Mouse (Mus musculus) liver, embryonic 11.5 days (tissue): ENCODE data around the gene Nol9. TPM values are rescaled to one million over a fixed set of nuclear protein-coding genes. Genes with fewer than 3 reads are reported as not detected.

Experiments used
- ATAC-seq: fragments of 200-750 bp; cut with Nextera tagmentation; replicated peaks from 2 replicates; pipeline ENCODE4 v1.8.0; 2017; ENCODE audit warnings: moderate number of reproducible peaks, mild to moderate bottlenecking, moderate TSS enrichment, moderate library complexity; ENCODE audit not compliant: low FRiP score
- DNase-seq: peaks from one replicate; pipeline ENCODE4 v3.0.0-alpha.2; 2017; ENCODE audit warnings: low spot score
- H3K27ac ChIP-seq: fragments of 300-500 bp; sonication (generic); 2 replicates; pipeline ENCODE4 v1.5.1; 2014; ENCODE audit warnings: mild to moderate bottlenecking, low read depth, low read length, control low read depth
- H3K27me3 ChIP-seq: fragments of 300-500 bp; sonication (generic); replicated peaks from 2 replicates; pipeline ENCODE4 v1.6.1; 2014; ENCODE audit warnings: low read length, mixed read lengths; ENCODE audit not compliant: control insufficient read depth, insufficient read depth
- H3K36me3 ChIP-seq: fragments of 300-500 bp; sonication (generic); 2 replicates; pipeline ENCODE4 v1.6.1; 2014; ENCODE audit warnings: mild to moderate bottlenecking, low read length, moderate library complexity, mixed read lengths; ENCODE audit not compliant: control insufficient read depth, insufficient read depth
- H3K4me1 ChIP-seq: fragments of 300-500 bp; sonication (generic); replicated peaks from 2 replicates; pipeline ENCODE4 v1.6.1; 2014; ENCODE audit warnings: low read length, mixed read lengths; ENCODE audit not compliant: control insufficient read depth, insufficient read depth
- H3K4me2 ChIP-seq: fragments of 300-500 bp; sonication (generic); 2 replicates; pipeline ENCODE4 v1.6.1; 2014; ENCODE audit warnings: mild to moderate bottlenecking, control low read depth, moderate library complexity
- H3K4me3 ChIP-seq: fragments of 300-500 bp; sonication (generic); 2 replicates; pipeline ENCODE4 v1.5.1; 2014; ENCODE audit warnings: low read depth, low read length, control low read depth
- H3K9ac ChIP-seq: fragments of 300-500 bp; sonication (generic); 2 replicates; pipeline ENCODE4 v1.6.1; 2014; ENCODE audit warnings: low read depth, low read length, control low read depth
- H3K9me3 ChIP-seq: fragments of 300-500 bp; sonication (generic); 2 replicates; pipeline ENCODE4 v1.6.1; 2016; ENCODE audit warnings: low read length, inconsistent platforms, mixed read lengths; ENCODE audit not compliant: control insufficient read depth
- WGBS: fragments of 180-500 bp; shearing (Covaris S2); extraction: QIAGEN DNeasy Blood & Tissue Kit; methylation state at CpG from one replicate; pipeline ENCODE4 v1.1.7; 2014; 5-methylcytosine and 5-hydroxymethylcytosine counted together
- polyA plus RNA-seq: library from polyadenylated mRNA; unstranded; fragments of >200 nt; fragmentation: Nextera tagmentation; extraction: Ambion mirVana; gene quantifications from 2 replicates; pipeline ENCODE4 v1.2.1, GENCODE M21; 2014

Gene Nol9
- polyA plus RNA-seq, 1 experiment from 2014 or later = 53.3 TPM

DNA sequence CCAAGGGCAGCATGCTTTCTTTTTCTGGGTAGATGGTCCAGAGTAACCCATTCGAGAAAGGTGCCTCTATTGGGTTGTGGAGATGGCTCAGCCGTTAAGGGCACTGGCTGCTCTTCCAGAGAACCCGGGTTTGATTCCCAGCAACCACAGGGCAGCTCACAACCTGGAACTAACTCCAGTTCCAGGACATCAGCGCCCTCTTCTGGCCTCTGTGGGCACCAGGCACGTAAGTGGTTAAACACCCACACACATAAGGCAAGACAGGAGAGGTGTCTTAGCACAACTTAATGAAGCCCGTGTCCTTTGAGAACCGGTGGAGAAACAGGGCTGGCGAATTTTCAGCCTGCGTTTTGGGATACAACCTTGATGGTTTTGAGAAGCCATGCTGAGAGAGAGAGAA lies 35.4 kb downstream of the Nol9 start:
- no peaks in the 10 kb centered on the region for H3K9me3 ChIP-seq
- no peak for ATAC-seq
- 83% methylated on average over 9 of the region's 9 CpGs for WGBS
- no peaks in the 10 kb centered on the region for H3K36me3 ChIP-seq
- H3K4me2 ChIP-seq = no peak overlapping the region
- no peak overlapping the region for H3K4me3 ChIP-seq
- H3K27ac ChIP-seq = no peak overlapping the region
- no peaks in the 10 kb centered on the region; the same call in 1 of the 2 replicates for H3K4me1 ChIP-seq
- DNase-seq = no peak
- H3K27me3 ChIP-seq = no peaks in the 10 kb centered on the region
- H3K9ac ChIP-seq = no peak overlapping the region

- H3K4me2 ChIP-seq = no peak overlapping the region
- DNase-seq = no peak
- no peaks in the 10 kb centered on the region for H3K36me3 ChIP-seq
- no peaks in the 10 kb centered on the region for H3K27me3 ChIP-seq
- WGBS = 84% methylated on average over 9 of the region's 9 CpGs
- no peak overlapping the region for H3K9ac ChIP-seq
- H3K4me1 ChIP-seq = no peaks in the 10 kb centered on the region
- H3K9me3 ChIP-seq = no peaks in the 10 kb centered on the region
- no peak overlapping the region for H3K4me3 ChIP-seq
- no peak for ATAC-seq
- H3K27ac ChIP-seq = no peak overlapping the region
Observed at GRCm38 (mm10) chr4:152077191-152077590, 38.1 kb downstream of the Nol9 start.

DNA sequence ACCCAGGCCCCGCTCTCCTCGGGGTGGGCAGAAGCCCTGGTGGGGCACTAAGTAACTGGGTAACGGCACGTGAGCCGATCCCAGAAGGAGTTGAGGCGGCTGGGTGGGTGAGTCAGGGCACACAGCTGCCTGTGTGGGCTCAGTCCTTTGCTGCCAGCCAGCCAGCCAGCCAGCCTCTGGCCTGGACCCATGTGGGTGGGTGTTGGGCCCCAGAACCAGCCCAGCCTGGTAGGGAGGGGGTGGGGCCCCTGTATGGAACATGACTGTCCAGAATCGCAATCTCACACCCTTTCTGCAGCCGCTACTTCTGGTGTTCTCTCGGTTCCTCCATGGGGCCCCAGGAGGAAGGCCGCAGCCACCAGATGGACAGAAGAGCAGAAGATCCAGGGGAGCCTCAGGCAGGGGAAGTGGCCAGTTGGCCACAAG lies 39.0 kb downstream of the Nol9 start:
- no peak overlapping the region for H3K4me3 ChIP-seq
- H3K27me3 ChIP-seq = no peaks in the 10 kb centered on the region
- WGBS = 71% methylated on average over 10 of the region's 10 CpGs
- H3K9me3 ChIP-seq = no peaks in the 10 kb centered on the region
- no peak overlapping the region for H3K4me2 ChIP-seq
- H3K36me3 ChIP-seq = no peaks in the 10 kb centered on the region
- ATAC-seq = no peak
- no peak overlapping the region for H3K27ac ChIP-seq
- DNase-seq = no peak
- no peaks in the 10 kb centered on the region for H3K4me1 ChIP-seq
- H3K9ac ChIP-seq = no peak overlapping the region

GRCm38 (mm10) chr4:152079261-152079660 lies 40.1 kb downstream of the Nol9 start:
- H3K27me3 ChIP-seq = no peaks in the 10 kb centered on the region
- no peaks in the 10 kb centered on the region for H3K4me1 ChIP-seq
- H3K4me3 ChIP-seq = no peak overlapping the region
- no peak overlapping the region for H3K4me2 ChIP-seq
- no peak overlapping the region for H3K27ac ChIP-seq
- 95% methylated on average over 3 of the region's 3 CpGs for WGBS
- no peak overlapping the region for H3K9ac ChIP-seq
- no peaks in the 10 kb centered on the region for H3K36me3 ChIP-seq
- DNase-seq (no peak), ATAC-seq (no peak)
- H3K9me3 ChIP-seq = no peaks in the 10 kb centered on the region

- no peak overlapping the region for H3K27ac ChIP-seq
- H3K36me3 ChIP-seq = no peaks in the 10 kb centered on the region
- no peak for ATAC-seq
- H3K9me3 ChIP-seq = no peaks in the 10 kb centered on the region
- H3K4me3 ChIP-seq = no peak overlapping the region
- H3K27me3 ChIP-seq = no peaks in the 10 kb centered on the region
- WGBS = 67% methylated on average over 7 of the region's 7 CpGs
- DNase-seq = no peak
- no peak overlapping the region for H3K9ac ChIP-seq
- H3K4me1 ChIP-seq = no peaks in the 10 kb centered on the region
- H3K4me2 ChIP-seq = no peak overlapping the region
Observed at GRCm38 (mm10) chr4:152079931-152080330, 40.8 kb downstream of the Nol9 start.

- H3K9ac ChIP-seq = no peak overlapping the region
- WGBS = 73% methylated on average over 7 of the region's 7 CpGs
- no peak for ATAC-seq
- no peaks in the 10 kb centered on the region for H3K36me3 ChIP-seq
- no peak overlapping the region for H3K27ac ChIP-seq
- no peaks in the 10 kb centered on the region for H3K27me3 ChIP-seq
- H3K4me3 ChIP-seq = no peak overlapping the region
- peaks cover 17% of the 10 kb centered on the region for H3K4me1 ChIP-seq
- DNase-seq = no peak
- no peaks in the 10 kb centered on the region for H3K9me3 ChIP-seq
- H3K4me2 ChIP-seq = no peak overlapping the region
Observed at GRCm38 (mm10) chr4:152083611-152084220, 44.6 kb downstream of the Nol9 start.

- Histone ChIP-seq H3K9ac (no peak overlapping the region), H3K4me2 (no peak overlapping the region), H3K36me3 (no peaks in the 10 kb centered on the region), H3K27me3 (no peaks in the 10 kb centered on the region), H3K4me3 (no peak overlapping the region), H3K27ac (no peak overlapping the region), H3K4me1 (peaks cover 17% of the 10 kb centered on the region), H3K9me3 (no peaks in the 10 kb centered on the region)
- no peak for ATAC-seq
- no peak for DNase-seq
- WGBS = 75% methylated on average over 7 of the region's 7 CpGs
Observed at GRCm38 (mm10) chr4:152084616-152085015, 45.5 kb downstream of the Nol9 start.

DNA sequence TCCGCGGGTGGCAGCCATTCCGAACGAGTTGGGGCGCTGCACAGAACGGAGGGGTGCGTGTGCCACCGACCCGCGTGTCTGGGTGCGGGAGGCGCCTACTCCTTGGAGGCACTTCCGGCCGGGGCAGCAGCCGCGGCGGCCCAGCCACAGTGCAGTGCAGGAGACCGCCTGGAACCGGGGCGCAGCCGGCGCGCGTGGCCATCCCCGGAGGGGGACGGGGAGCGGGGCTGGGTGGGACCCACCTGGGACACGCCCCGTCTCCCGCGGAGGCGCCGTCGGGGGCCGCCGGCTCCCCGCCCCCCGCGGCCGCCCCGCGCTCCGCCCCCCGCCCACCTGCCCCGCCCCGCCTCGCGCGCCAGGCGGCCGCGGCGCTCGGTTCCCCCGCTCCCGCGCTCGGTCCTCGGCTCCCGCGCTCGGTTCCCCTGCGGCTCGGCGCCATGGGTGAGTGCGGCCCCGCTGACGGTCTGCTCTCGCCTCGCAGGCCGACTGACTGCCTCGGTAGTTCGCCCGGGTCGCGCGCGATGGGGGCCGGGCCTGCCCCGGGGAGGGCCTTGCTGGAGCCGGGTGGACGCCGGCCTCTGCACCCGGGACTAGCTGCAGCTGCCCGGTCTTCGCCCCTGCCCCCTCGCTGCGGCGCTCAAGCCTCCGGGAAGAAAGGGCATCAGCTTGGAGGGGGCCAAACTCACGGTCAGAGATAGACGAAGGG lies 47.5 kb downstream of the Nol9 start:
- Histone ChIP-seq H3K9ac (peak overlapping the region; percentile 83), H3K27ac (no peak overlapping the region; the same call in 1 of the 2 replicates), H3K36me3 (no peaks in the 10 kb centered on the region), H3K4me3 (peak overlapping the region; percentile 78), H3K9me3 (no peaks in the 10 kb centered on the region), H3K4me1 (peaks cover 21% of the 10 kb centered on the region), H3K27me3 (no peaks in the 10 kb centered on the region), H3K4me2 (peak overlapping the region; percentile 92)
- ATAC-seq (peak; percentile 83), DNase-seq (peak; percentile 73)
- under 1% methylated on average over 78 of the region's 92 CpGs for WGBS
